Mouse (Mus musculus): ENCODE data around the gene Acbd5.

GRCm38 (mm10) chr2:23040001-23040646 is 27.8 kb upstream of the Acbd5 start, which contains the start of gene Abi1:
- TF ChIP-seq USF1 (IDR thresholded peaks at IDR 0.05; ENCODE audit: low read depth, low read length) (0 out of 2 replicates have a peak, but pooled peaks have one; percentile 31), CTCF (IDR thresholded peaks at IDR 0.05 in 2 of 3, conservative IDR thresholded peaks at IDR 0.05 in 1 of 3; ENCODE audit: control insufficient read depth in 1 of 3, insufficient read depth in 1 of 3, low read depth in 2 of 3, low read length in 3 of 3, poor library complexity in 1 of 3, severe bottlenecking in 1 of 3) (peak in 1 of 3 experiments; percentile 61; a peak in 2 of 6 replicates), GATA1 (IDR thresholded peaks at IDR 0.05; ENCODE audit: low read depth, low read length) (peak; percentile 89), JUND (IDR thresholded peaks at IDR 0.05; ENCODE audit: low read depth, low read length) (no peak), POLR2A (IDR thresholded peaks at IDR 0.05; ENCODE audit: control insufficient read depth in 1 of 2, insufficient read depth in 1 of 2, low read depth in 1 of 2, low read length in 2 of 2, poor library complexity in 1 of 2) (peak; percentile 77 to 91)

All from MEL (cell line).